Mouse (Mus musculus) megakaryocyte, embryonic 14.5 days (primary cell): ENCODE measurements around the gene Pck1. TPM values are rescaled to one million over a fixed set of nuclear protein-coding genes. Genes with fewer than 3 reads are reported as not detected.

Experiments
- H3K27me3 ChIP-seq: replicated peaks from 2 replicates; pipeline ENCODE3; 2012; ENCODE audit warnings: inconsistent platforms
- H3K36me3 ChIP-seq: replicated peaks from 2 replicates; pipeline ENCODE3; 2012; ENCODE audit warnings: low read length, inconsistent platforms, mixed read lengths
- H3K4me1 ChIP-seq: 2 replicates; pipeline ENCODE4 v1.6.1; 2012; ENCODE audit warnings: inconsistent platforms
- H3K4me3 ChIP-seq: replicated peaks from 2 replicates; pipeline ENCODE3; 2012; ENCODE audit warnings: moderate library complexity, mild to moderate bottlenecking, inconsistent platforms
- H3K9me3 ChIP-seq: 2 replicates; pipeline ENCODE4 v1.6.1; 2012; ENCODE audit warnings: inconsistent platforms
- FLI1 ChIP-seq: IDR thresholded peaks from 2 replicates; pipeline ENCODE4 v1.6.1; 2012; ENCODE audit warnings: low read length, inconsistent platforms, mixed read lengths
- GATA1 ChIP-seq: IDR thresholded peaks from 3 replicates; pipeline ENCODE4 v1.6.1; 2012; ENCODE audit warnings: mixed read lengths, low read length, inconsistent platforms, borderline replicate concordance
- polyA plus RNA-seq: library from polyadenylated mRNA; stranded (reverse); fragments of >175 nt; gene quantifications from 2 replicates; pipeline ENCODE4 v1.2.3, GENCODE M21; 2012; ENCODE audit warnings: low replicate concordance; ENCODE audit not compliant: insufficient read depth

Gene Pck1
- polyA plus RNA-seq, 1 experiment, result not detected

DNA sequence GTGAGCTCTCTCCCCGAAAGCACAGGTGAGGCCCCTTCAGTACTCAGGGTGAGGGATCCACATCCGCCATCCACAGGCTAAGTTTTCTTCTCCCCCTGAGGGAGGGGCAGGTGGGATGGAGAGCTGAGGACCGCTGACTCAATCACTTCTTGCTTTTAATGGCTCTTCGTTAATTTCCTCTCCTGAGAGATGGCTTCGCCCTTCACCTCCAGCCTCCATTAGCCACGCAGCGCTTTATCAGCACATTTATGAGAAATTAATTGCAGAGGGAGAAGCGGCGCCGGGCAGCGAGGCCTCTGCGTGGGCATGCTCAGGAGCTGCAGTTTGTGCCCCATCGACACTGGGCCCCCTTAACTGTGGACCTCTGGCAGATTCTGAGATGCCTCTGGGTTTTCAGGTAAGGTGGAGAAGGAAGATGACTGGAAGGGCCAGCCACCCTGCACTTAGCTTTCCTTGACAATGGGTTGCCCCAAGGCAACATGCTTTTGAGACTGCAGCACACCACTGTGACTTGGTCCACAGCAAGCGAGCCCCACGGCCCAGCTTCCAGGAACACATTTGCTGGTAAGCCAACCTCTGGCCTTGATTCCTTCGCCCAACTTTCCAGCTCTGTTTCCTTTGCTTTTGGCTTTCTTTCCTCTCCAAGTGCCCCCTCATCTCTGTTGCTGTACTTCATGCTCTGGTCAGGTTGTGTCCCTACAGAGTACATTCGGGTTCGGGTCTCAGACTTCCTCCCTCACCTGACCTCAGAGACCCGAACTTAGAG, 50.3 kb downstream of the Pck1 start:
- no peaks in the 10 kb centered on the region for H3K4me1 ChIP-seq
- peaks cover 14% of the 10 kb centered on the region for H3K9me3 ChIP-seq
- H3K4me3 ChIP-seq, result no peak overlapping the region
- no peak for TF ChIP-seq GATA1
- no peak for TF ChIP-seq FLI1
- H3K36me3 ChIP-seq, result no peaks in the 10 kb centered on the region
- H3K27me3 ChIP-seq, result peaks cover 30% of the 10 kb centered on the region

DNA sequence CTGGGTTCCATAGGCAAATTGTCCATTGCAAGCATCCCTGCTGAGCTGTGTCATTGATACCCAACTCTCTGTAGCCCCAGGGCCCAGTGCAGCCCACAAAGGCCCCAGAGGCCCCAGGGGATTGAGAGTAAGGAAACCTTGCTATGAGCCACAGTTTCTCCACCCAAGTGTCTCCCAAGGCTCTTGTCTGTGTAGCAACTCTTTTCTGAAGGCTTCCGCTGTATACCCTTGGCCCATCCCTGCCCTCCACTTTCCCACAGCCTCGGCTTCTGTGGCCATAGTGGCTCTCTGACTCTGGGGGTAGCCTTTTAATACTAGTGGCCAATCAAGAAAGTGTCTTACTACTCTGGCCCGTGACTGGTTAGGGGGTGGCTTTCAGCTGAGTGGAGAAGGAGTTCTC, 50.9 kb downstream of the Pck1 start:
- TF ChIP-seq GATA1, result no peak
- TF ChIP-seq FLI1, result no peak
- H3K27me3 ChIP-seq, result peaks cover 30% of the 10 kb centered on the region
- no peaks in the 10 kb centered on the region for H3K36me3 ChIP-seq
- H3K4me1 ChIP-seq, result no peaks in the 10 kb centered on the region
- H3K4me3 ChIP-seq, result no peak overlapping the region
- H3K9me3 ChIP-seq, result peaks cover 14% of the 10 kb centered on the region

DNA sequence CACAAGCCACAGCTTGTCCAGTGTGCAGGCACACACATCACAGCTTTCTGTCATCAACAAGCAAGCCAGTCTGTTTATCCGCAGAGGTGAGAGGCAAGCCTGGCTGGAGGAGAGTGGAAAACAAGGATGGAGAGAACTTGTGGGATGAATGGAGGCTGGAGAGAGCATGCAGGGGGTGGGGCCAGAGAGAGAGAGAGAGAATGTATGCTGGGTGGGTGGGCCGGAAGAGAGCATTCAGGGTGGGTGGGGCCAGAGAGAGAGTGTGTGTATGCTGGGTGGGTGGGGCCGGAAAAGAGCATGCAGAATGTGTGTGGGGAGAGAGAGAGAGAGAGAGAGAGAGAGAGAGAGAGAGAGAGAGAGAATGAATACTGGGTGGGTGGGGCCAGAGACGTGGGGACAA, 51.8 kb downstream of the Pck1 start:
- peaks cover 30% of the 10 kb centered on the region for H3K27me3 ChIP-seq
- H3K9me3 ChIP-seq, result peaks cover 14% of the 10 kb centered on the region
- TF ChIP-seq FLI1 (no peak), GATA1 (no peak)

DNA sequence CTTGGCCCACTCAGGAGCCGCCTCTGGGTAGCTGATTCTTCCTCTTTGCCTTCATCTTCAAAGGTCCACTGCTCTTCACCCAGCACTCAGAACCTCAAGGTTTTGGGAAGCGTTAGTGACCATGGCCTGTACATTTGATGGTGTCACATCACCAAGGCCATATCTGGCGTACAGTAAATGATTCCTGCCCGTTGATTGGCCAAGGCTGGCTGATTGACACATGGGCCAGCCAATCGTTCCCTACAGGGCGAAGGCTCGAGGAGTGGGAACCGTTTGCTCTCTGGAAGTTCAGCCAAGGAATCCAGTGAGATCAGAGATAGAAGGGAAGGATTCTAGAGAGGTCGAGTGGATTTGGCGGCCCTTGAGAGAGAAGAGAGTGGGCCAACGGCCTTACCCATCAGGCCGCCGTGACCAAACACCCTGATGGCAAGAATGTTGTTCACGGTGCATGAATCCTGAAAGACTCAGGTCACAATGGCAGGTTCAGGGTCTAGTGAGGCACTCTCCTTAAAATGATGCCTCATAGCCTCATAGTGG, 52.8 kb downstream of the Pck1 start:
- no peaks in the 10 kb centered on the region for H3K4me1 ChIP-seq
- H3K9me3 ChIP-seq, result peaks cover 11% of the 10 kb centered on the region
- no peak for TF ChIP-seq FLI1
- no peak for TF ChIP-seq GATA1
- peaks cover 32% of the 10 kb centered on the region for H3K27me3 ChIP-seq
- H3K4me3 ChIP-seq, result no peak overlapping the region
- no peaks in the 10 kb centered on the region for H3K36me3 ChIP-seq

More for the DNA sequence above, 51.8 kb downstream of the Pck1 start:
- Histone ChIP-seq H3K36me3 (no peaks in the 10 kb centered on the region), H3K4me3 (no peak overlapping the region), H3K4me1 (no peaks in the 10 kb centered on the region)

DNA sequence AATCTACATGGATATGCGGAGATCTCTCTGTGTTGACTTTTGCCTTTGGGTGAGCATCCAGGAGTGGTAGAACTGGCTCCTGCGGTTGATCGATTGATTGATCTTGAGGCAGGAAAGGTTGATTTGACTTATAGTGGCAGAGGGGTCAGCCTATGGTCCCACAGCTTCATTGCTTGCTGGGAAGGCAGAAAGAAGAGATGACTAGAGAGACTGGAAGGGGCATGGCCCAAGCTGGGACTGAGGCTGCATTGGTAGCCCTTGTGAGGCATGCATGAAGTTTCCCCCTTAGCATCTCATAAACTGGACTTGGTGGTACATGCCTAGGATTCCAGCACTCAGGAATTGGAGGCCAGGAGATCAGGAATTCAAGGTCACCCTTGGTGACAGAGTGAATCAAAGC, 54.2 kb downstream of the Pck1 start:
- Histone ChIP-seq H3K27me3 (peaks cover 33% of the 10 kb centered on the region), H3K9me3 (peaks cover 11% of the 10 kb centered on the region), H3K36me3 (no peaks in the 10 kb centered on the region), H3K4me3 (no peak overlapping the region), H3K4me1 (no peaks in the 10 kb centered on the region)
- TF ChIP-seq GATA1, result no peak
- TF ChIP-seq FLI1, result no peak

Other genes with a start within 250 kb of the Pck1 start
- gene Bmp7, start 212.7 kb upstream of the Pck1 start, polyA plus RNA-seq, result not detected in 2 replicates
- not detected in 2 replicates for gene Spo11, start 175.3 kb upstream of the Pck1 start, polyA plus RNA-seq
- gene Rae1, start 152.9 kb upstream of the Pck1 start, polyA plus RNA-seq, result 26.3 and 89.2 TPM in 2 replicates
- gene Rbm38, start 132.6 kb upstream of the Pck1 start, polyA plus RNA-seq, result 1,149 and 2,622 TPM in 2 replicates
- not detected in 2 replicates for gene Ctcfl, start 33.5 kb upstream of the Pck1 start, polyA plus RNA-seq
- 2.8 TPM in 1 of 2 replicates, not detected in the other for gene Zbp1, start 65.9 kb downstream of the Pck1 start, polyA plus RNA-seq
- gene Pmepa1, start 123.5 kb downstream of the Pck1 start, polyA plus RNA-seq, result 5.3 and 26.8 TPM in 2 replicates